Mouse (Mus musculus): ENCODE measurements around the gene B3gnt4. TPM values are rescaled to one million over a fixed set of nuclear protein-coding genes. Genes with fewer than 3 reads are reported as not detected.
"Not testable (repeated sequence)": the region's sequence is repeated elsewhere in the genome, so short reads cannot be mapped to it uniquely, and the experiment has no call there.

B3gnt4 gene
- total RNA-seq (2021) (under 1 TPM in 1 of 2 experiments, not detected in 1; 0.93 TPM), polyA plus RNA-seq (2012; rRNA removed) (0.18 and 0.56 TPM in 2 replicates)
- long read RNA-seq, result 0 reads

GRCm38 (mm10) chr5:123510160-123510559 lies at the start of gene B3gnt4:
TSS of gene B3gnt4 (plus strand) at chr5:123510460.
- DNase-seq, result no peak

- no peak for DNase-seq
Measured at GRCm38 (mm10) chr5:123461420-123461819, 48.8 kb upstream of the B3gnt4 start.

- DNase-seq, result no peak
Measured at GRCm38 (mm10) chr5:123464638-123465037, 45.6 kb upstream of the B3gnt4 start.

- DNase-seq, result no peak
Measured at GRCm38 (mm10) chr5:123470784-123471400, 39.4 kb upstream of the B3gnt4 start.

GRCm38 (mm10) chr5:123473817-123474216 lies 36.4 kb upstream of the B3gnt4 start:
- no peak for DNase-seq

- no peak for DNase-seq
Measured at GRCm38 (mm10) chr5:123487659-123488395, 22.4 kb upstream of the B3gnt4 start.

GRCm38 (mm10) chr5:123489112-123489785 lies 21.0 kb upstream of the B3gnt4 start, which contains the start of the genes Lrrc43 and Il31:
TSS of gene Lrrc43 (plus strand) at chr5:123489305.
TSS of gene Il31 (minus strand) at chr5:123489489.
- no peak for DNase-seq

GRCm38 (mm10) chr5:123489935-123490334 lies 20.3 kb upstream of the B3gnt4 start:
- DNase-seq, result no peak

- peak; percentile 56 for DNase-seq
Measured at GRCm38 (mm10) chr5:123499717-123500116, 10.5 kb upstream of the B3gnt4 start.

GRCm38 (mm10) chr5:123501973-123502372 lies 8.3 kb upstream of the B3gnt4 start:
- no peak for DNase-seq

- peak; percentile 90 for DNase-seq
Measured at GRCm38 (mm10) chr5:123507936-123508723, 2.1 kb upstream of the B3gnt4 start.

GRCm38 (mm10) chr5:123508921-123509320 lies 1.3 kb upstream of the B3gnt4 start:
- DNase-seq, result no peak

GRCm38 (mm10) chr5:123511426-123511825 lies 1.2 kb downstream of the B3gnt4 start:
- not testable (repeated sequence) for DNase-seq

- no peak for DNase-seq
Measured at GRCm38 (mm10) chr5:123512102-123512501, 1.8 kb downstream of the B3gnt4 start.

GRCm38 (mm10) chr5:123514871-123515270 lies 4.6 kb downstream of the B3gnt4 start:
- DNase-seq, result no peak

GRCm38 (mm10) chr5:123520666-123521065 lies 10.4 kb downstream of the B3gnt4 start:
- no peak for DNase-seq

GRCm38 (mm10) chr5:123521621-123522020 lies 11.4 kb downstream of the B3gnt4 start:
- no peak for DNase-seq

- no peak for DNase-seq
Measured at GRCm38 (mm10) chr5:123522166-123522565, 11.9 kb downstream of the B3gnt4 start.

- DNase-seq, result peak; percentile 99
Measured at GRCm38 (mm10) chr5:123523692-123524392, 13.6 kb downstream of the B3gnt4 start, which contains the start of gene Diablo. TSS of gene Diablo (minus strand) at chr5:123524176.

GRCm38 (mm10) chr5:123524393-123524750 lies 14.1 kb downstream of the B3gnt4 start:
- no peak for DNase-seq

GRCm38 (mm10) chr5:123525281-123525680 lies 15.0 kb downstream of the B3gnt4 start, which contains the start of gene Gm49027:
TSS of gene Gm49027 (minus strand) at chr5:123525488.
- DNase-seq, result no peak
